Mouse (Mus musculus): ENCODE measurements around the gene Nhp2.

The Nhp2 gene

GRCm38 (mm10) chr11:51619409-51620060 lies at the start of gene Nhp2:
TSS of gene Nhp2 (plus strand) at chr11:51619735.
- DNase-seq (ENCODE audit: low read depth): peak; percentile 100

GRCm38 (mm10) chr11:51576454-51576853 lies 43.1 kb upstream of the Nhp2 start:
- no peak for DNase-seq (ENCODE audit: low read depth)

- no peak for DNase-seq (ENCODE audit: low read depth)
Measured at GRCm38 (mm10) chr11:51577587-51577986, 41.9 kb upstream of the Nhp2 start.

- DNase-seq (ENCODE audit: low read depth): no peak
Measured at GRCm38 (mm10) chr11:51579024-51579423, 40.5 kb upstream of the Nhp2 start.

- DNase-seq (ENCODE audit: low read depth): peak; percentile 85
Measured at GRCm38 (mm10) chr11:51582713-51583112, 36.8 kb upstream of the Nhp2 start.

GRCm38 (mm10) chr11:51584057-51584430 lies 35.5 kb upstream of the Nhp2 start:
- no peak for DNase-seq (ENCODE audit: low read depth)

GRCm38 (mm10) chr11:51584431-51585248 lies 34.9 kb upstream of the Nhp2 start, which contains the start of gene Phykpl:
TSS of gene Phykpl (plus strand) at chr11:51584757.
- peak; percentile 97 for DNase-seq (ENCODE audit: low read depth)

GRCm38 (mm10) chr11:51585608-51586252 lies 33.8 kb upstream of the Nhp2 start:
- no peak for DNase-seq (ENCODE audit: low read depth)

GRCm38 (mm10) chr11:51586411-51586810 lies 33.1 kb upstream of the Nhp2 start:
- DNase-seq (ENCODE audit: low read depth): no peak

GRCm38 (mm10) chr11:51587059-51587458 lies 32.5 kb upstream of the Nhp2 start:
- DNase-seq (ENCODE audit: low read depth): no peak

GRCm38 (mm10) chr11:51588833-51589232 lies 30.7 kb upstream of the Nhp2 start:
- no peak for DNase-seq (ENCODE audit: low read depth)

- no peak for DNase-seq (ENCODE audit: low read depth)
Measured at GRCm38 (mm10) chr11:51590002-51590401, 29.5 kb upstream of the Nhp2 start.

GRCm38 (mm10) chr11:51591168-51591567 lies 28.4 kb upstream of the Nhp2 start:
- no peak for DNase-seq (ENCODE audit: low read depth)

GRCm38 (mm10) chr11:51591915-51592314 lies 27.6 kb upstream of the Nhp2 start:
- DNase-seq (ENCODE audit: low read depth): no peak

- DNase-seq (ENCODE audit: low read depth): no peak
Measured at GRCm38 (mm10) chr11:51593368-51593767, 26.2 kb upstream of the Nhp2 start.

- no peak for DNase-seq (ENCODE audit: low read depth)
Measured at GRCm38 (mm10) chr11:51593849-51594248, 25.7 kb upstream of the Nhp2 start.

GRCm38 (mm10) chr11:51594715-51595350 lies 24.7 kb upstream of the Nhp2 start:
- peak; percentile 80 for DNase-seq (ENCODE audit: low read depth)

- no peak for DNase-seq (ENCODE audit: low read depth)
Measured at GRCm38 (mm10) chr11:51595459-51596083, 24.0 kb upstream of the Nhp2 start.

GRCm38 (mm10) chr11:51597553-51597952 lies 22.0 kb upstream of the Nhp2 start:
- no peak for DNase-seq (ENCODE audit: low read depth)

GRCm38 (mm10) chr11:51602253-51602652 lies 17.3 kb upstream of the Nhp2 start:
- DNase-seq (ENCODE audit: low read depth): no peak

- DNase-seq (ENCODE audit: low read depth): peak; percentile 82
Measured at GRCm38 (mm10) chr11:51605602-51606446, 13.7 kb upstream of the Nhp2 start.

Data from 416B (cell line).